Mouse (Mus musculus) heart, embryonic 13.5 days (tissue): Measurements from ENCODE around the gene Gpr171. TPM values are rescaled to one million over a fixed set of nuclear protein-coding genes. Genes with fewer than 3 reads are reported as not detected.
A peak's percentile ranks its signal among the peaks of the same experiment; 100 is the strongest.
"Not testable (repeated sequence)": the region's sequence is repeated elsewhere in the genome, so short reads cannot be mapped to it uniquely, and the experiment has no call there.

Experiments
- ATAC-seq: fragments of 200-750 bp; cut with Nextera tagmentation; 2 replicates; pipeline ENCODE4 v1.8.0; 2017; ENCODE audit warnings: moderate TSS enrichment; ENCODE audit not compliant: insufficient number of reproducible peaks, low FRiP score, low TSS enrichment; ENCODE audit errors: extremely low read depth
- H3K27ac ChIP-seq: fragments of 300-500 bp; sonication (generic); replicated peaks from 2 replicates; pipeline ENCODE4 v1.5.1; 2015; ENCODE audit warnings: moderate library complexity, mild to moderate bottlenecking, inconsistent platforms
- H3K27me3 ChIP-seq: fragments of 300-500 bp; sonication (generic); replicated peaks from 2 replicates; pipeline ENCODE4 v1.6.1; 2015; ENCODE audit warnings: mild to moderate bottlenecking, inconsistent platforms
- H3K36me3 ChIP-seq: fragments of 300-500 bp; sonication (generic); 2 replicates; pipeline ENCODE4 v1.6.1; 2015; ENCODE audit warnings: mild to moderate bottlenecking, inconsistent platforms
- H3K4me1 ChIP-seq: fragments of 300-500 bp; sonication (generic); 2 replicates; pipeline ENCODE4 v1.6.1; 2015; ENCODE audit warnings: inconsistent platforms
- H3K4me2 ChIP-seq: fragments of 300-500 bp; sonication (generic); 2 replicates; pipeline ENCODE4 v1.6.1; 2015; ENCODE audit warnings: inconsistent platforms, mild to moderate bottlenecking, moderate library complexity
- H3K4me3 ChIP-seq: fragments of 300-500 bp; sonication (generic); 2 replicates; pipeline ENCODE4 v1.5.1; 2015; ENCODE audit warnings: moderate library complexity, mild to moderate bottlenecking, inconsistent platforms
- H3K9ac ChIP-seq: fragments of 300-500 bp; sonication (generic); 2 replicates; pipeline ENCODE4 v1.6.1; 2015; ENCODE audit warnings: inconsistent platforms, mild to moderate bottlenecking, moderate library complexity
- H3K9me3 ChIP-seq: fragments of 300-500 bp; sonication (generic); 2 replicates; pipeline ENCODE4 v1.6.1; 2016; ENCODE audit warnings: inconsistent platforms
- WGBS: fragments of 180-500 bp; shearing (Covaris S2); methylation state at CpG from one replicate; pipeline ENCODE4 v1.1.7; 2015; ENCODE audit warnings: mixed read lengths; 5-methylcytosine and 5-hydroxymethylcytosine counted together
- polyA plus RNA-seq: library from polyadenylated mRNA; unstranded; fragments of >200 nt; fragmentation: Nextera tagmentation; extraction: Ambion mirVana; gene quantifications from 2 replicates; pipeline ENCODE4 v1.2.1, GENCODE M21; 2015

Gene Gpr171
- polyA plus RNA-seq, 1 experiment from 2014 or later = 0.66 TPM

DNA sequence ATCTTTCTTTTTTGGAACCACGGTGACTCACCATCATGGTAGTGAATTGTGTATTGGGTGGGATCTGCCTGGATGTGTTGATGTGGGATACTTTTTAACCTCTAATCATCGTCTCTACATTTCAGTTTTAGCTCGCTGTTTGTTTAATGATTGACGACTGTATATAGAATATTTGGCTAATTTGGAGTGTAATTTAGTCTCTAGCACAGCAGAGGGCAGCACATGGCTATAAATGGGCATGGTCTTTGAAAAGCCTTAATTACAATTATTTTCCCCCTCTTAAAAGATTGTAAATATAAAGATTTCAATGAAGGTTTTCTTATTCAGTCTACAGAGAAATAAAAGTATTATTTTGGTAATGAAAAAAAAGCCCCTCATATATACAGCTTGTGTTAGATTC is 24.3 kb downstream of the Gpr171 start:
- ATAC-seq = no peak
- H3K27me3 ChIP-seq = no peaks in the 10 kb centered on the region
- H3K4me2 ChIP-seq = no peak overlapping the region
- no peak overlapping the region for H3K4me3 ChIP-seq
- no peak overlapping the region for H3K9ac ChIP-seq
- H3K27ac ChIP-seq = no peak overlapping the region
- no peaks in the 10 kb centered on the region for H3K36me3 ChIP-seq
- WGBS = 48% methylated on average over 4 of the region's 4 CpGs
- H3K4me1 ChIP-seq = peaks cover 16% of the 10 kb centered on the region
- H3K9me3 ChIP-seq = no peaks in the 10 kb centered on the region

DNA sequence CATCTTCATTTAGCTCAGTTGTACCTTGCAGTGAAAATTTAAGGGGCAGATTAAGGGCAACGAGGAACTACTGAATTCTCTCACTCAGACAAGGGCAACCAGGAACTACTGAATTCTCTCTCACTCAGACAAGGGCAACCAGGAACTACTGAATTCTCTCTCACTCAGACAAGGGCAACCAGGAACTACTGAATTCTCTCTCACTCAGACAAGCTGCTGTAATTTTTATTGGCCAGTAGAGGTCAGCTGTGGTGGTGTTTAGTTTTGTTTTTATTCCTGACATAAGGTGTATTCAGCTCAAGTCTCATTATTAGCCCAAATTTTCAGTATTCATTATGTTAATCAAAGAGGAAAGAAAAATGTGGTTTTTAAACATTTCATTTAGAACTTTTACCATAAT is 32.5 kb downstream of the Gpr171 start:
- WGBS = 77% methylated on average over 1 of the region's 1 CpGs
- H3K4me1 ChIP-seq = peaks cover 14% of the 10 kb centered on the region; the same call in 1 of the 2 replicates
- ATAC-seq, H3K4me3 ChIP-seq, H3K4me2 ChIP-seq, H3K9ac ChIP-seq, H3K27ac ChIP-seq, H3K27me3 ChIP-seq, H3K36me3 ChIP-seq, H3K9me3 ChIP-seq: not testable (repeated sequence)

DNA sequence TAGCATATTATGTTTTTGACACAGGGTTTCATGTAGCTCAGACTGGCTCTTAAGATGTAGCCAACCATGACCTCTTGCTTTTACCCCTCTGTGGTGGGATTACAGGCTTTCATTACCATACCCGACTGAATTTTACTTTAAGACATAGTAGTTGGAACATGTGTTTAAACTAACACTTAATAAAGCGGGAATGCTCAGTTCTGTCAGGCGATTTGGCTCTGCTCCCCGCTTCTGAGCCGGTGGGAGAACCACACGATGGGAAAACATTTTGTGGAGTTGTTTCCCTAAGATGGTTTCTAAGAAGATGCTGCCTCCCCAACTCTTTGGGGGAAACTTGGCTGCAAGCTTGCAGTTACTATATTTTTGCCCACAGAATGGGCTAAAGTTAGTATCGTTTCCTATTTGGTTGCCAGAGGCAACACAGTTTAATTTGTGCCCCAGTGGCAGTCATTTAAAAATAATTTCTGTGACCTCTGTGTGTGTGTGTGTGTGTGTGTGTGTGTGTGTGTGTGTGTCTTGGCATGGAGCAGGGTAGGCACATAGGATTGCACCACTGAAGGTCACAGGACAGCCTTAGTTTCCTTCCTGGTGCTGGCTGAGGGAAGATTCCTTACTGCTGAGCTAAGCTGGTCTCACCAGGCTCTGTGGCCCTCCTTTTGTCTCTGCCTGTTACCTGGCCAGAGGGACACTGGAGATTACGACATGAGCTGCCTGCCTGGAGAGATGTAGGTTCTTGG is 34.9 kb downstream of the Gpr171 start:
- WGBS = 72% methylated on average over 8 of the region's 8 CpGs
- Histone ChIP-seq H3K4me2 (no peak overlapping the region), H3K4me1 (peaks cover 14% of the 10 kb centered on the region; the same call in 1 of the 2 replicates), H3K27me3 (no peaks in the 10 kb centered on the region), H3K9ac (no peak overlapping the region), H3K36me3 (no peaks in the 10 kb centered on the region; the same call in 1 of the 2 replicates), H3K4me3 (no peak overlapping the region), H3K27ac (no peak overlapping the region), H3K9me3 (no peaks in the 10 kb centered on the region)
- ATAC-seq = no peak

- H3K27ac ChIP-seq = no peak overlapping the region
- H3K36me3 ChIP-seq = no peaks in the 10 kb centered on the region; the same call in 1 of the 2 replicates
- H3K9me3 ChIP-seq = no peaks in the 10 kb centered on the region
- WGBS = 75% methylated on average over 3 of the region's 3 CpGs
- no peak overlapping the region for H3K4me3 ChIP-seq
- no peak for ATAC-seq
- H3K4me2 ChIP-seq = no peak overlapping the region
- no peak overlapping the region for H3K9ac ChIP-seq
- peaks cover 14% of the 10 kb centered on the region; the same call in 1 of the 2 replicates for H3K4me1 ChIP-seq
- no peaks in the 10 kb centered on the region for H3K27me3 ChIP-seq
Observed at GRCm38 (mm10) chr3:59065937-59066336, 35.7 kb downstream of the Gpr171 start.

DNA sequence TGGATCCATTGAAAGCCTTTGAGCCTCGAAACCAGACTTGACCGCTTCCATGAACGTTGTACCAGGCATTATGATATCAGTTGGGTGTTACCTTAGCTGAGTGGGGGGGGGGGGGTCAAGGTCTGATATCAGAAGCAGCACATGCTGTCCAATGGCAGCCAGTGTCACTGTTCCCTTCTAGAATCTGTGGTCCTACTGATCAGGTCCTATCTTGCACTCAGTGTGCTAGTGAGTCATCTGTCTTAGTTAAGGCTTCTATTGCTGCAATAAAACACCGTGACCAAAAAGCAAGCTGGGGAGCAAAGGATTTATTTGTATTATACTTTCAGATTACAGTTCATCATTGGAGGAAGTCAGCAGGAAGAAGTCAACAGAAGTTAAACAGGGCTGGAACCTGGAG is 38.2 kb downstream of the Gpr171 start:
- Histone ChIP-seq H3K27me3 (no peaks in the 10 kb centered on the region), H3K27ac (no peak overlapping the region), H3K9ac (no peak overlapping the region), H3K4me1 (peaks cover 21% of the 10 kb centered on the region), H3K4me3 (no peak overlapping the region), H3K36me3 (no peaks in the 10 kb centered on the region; the same call in 1 of the 2 replicates), H3K9me3 (no peaks in the 10 kb centered on the region), H3K4me2 (no peak overlapping the region)
- ATAC-seq = no peak
- 82% methylated on average over 4 of the region's 4 CpGs for WGBS

- Histone ChIP-seq H3K4me2 (no peak overlapping the region), H3K4me1 (peaks cover 21% of the 10 kb centered on the region), H3K9me3 (no peaks in the 10 kb centered on the region), H3K36me3 (no peaks in the 10 kb centered on the region), H3K9ac (no peak overlapping the region), H3K4me3 (no peak overlapping the region), H3K27me3 (no peaks in the 10 kb centered on the region), H3K27ac (no peak overlapping the region)
- 62% methylated on average over 5 of the region's 5 CpGs for WGBS
- ATAC-seq = no peak
Observed at GRCm38 (mm10) chr3:59062141-59062540, 39.5 kb downstream of the Gpr171 start.

- Histone ChIP-seq H3K9ac (no peak overlapping the region), H3K36me3 (no peaks in the 10 kb centered on the region), H3K9me3 (no peaks in the 10 kb centered on the region), H3K4me1 (peaks cover 12% of the 10 kb centered on the region), H3K4me2 (no peak overlapping the region), H3K27ac (no peak overlapping the region), H3K4me3 (no peak overlapping the region), H3K27me3 (no peaks in the 10 kb centered on the region)
- 71% methylated on average over 7 of the region's 7 CpGs for WGBS
- ATAC-seq = no peak
Observed at GRCm38 (mm10) chr3:59060131-59060530, 41.5 kb downstream of the Gpr171 start.

DNA sequence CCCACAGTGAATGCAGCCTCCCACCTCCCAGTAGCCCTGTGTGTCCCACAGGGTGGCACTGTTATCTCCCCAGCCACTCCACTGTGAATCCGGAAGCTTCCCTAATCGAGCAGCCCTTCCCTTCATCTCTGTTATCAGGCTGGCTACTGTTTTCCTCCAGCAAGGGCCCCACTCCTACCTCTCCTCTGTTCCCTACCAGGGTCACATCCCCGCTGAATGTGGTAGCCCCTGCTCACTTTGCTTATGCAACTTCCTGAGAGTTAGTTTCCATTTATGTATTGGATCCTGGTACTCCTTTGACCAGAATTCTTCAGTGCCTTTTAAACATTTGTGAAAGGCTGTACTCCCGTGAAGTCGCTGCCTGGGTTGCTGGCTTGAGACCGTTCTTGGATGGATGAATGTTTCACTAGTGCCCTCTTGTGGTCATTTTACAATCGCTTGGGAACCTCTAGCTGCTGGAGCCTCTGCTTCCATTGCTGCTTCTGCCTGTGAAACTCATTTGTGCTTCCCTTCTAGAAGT is 42.5 kb downstream of the Gpr171 start:
- Histone ChIP-seq H3K27ac (peak overlapping the region; percentile 39; the same call in 1 of the 2 replicates), H3K9me3 (no peaks in the 10 kb centered on the region), H3K36me3 (no peaks in the 10 kb centered on the region), H3K4me3 (peak overlapping the region; percentile 37), H3K27me3 (no peaks in the 10 kb centered on the region), H3K4me2 (peak overlapping the region; percentile 66), H3K4me1 (peaks cover 19% of the 10 kb centered on the region), H3K9ac (peak overlapping the region; percentile 68)
- ATAC-seq = peak; percentile 34; the same call in 1 of the 2 replicates
- WGBS = 0% methylated on average over 7 of the region's 7 CpGs

DNA sequence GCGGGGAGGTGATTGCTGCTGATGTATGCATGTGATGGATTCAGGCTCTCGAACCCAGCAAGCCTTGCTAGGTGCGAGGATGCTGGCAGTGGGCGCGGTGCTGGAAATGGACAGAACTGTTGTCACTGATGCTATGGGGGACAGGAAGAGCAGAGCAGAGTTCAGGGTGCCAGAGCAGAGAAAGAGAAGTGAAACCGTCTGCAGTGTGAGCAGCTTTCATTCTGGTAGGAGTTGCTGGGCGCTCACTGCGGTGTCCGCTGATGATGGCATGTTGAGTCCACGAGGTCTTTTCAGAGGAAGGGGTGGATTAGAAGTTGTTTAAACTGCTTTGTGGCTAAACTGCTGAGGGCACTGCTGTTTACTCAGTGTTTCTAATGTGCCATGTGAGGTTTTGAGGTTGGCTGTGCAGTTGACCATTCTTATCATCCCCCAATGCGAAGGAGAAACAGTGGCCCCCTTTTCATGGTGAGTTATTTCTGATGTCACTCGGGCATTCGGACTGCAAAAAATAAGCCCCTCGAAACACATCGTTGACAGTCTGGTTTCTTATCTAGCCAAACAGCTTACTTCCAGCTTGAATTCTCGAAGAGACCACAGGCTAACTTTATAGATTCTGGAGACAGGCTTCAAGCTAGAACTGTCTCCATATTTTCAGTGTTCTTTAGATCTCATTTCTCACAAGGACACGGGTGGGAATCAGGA is 46.6 kb downstream of the Gpr171 start:
- Histone ChIP-seq H3K27me3 (no peaks in the 10 kb centered on the region), H3K4me3 (no peak overlapping the region), H3K4me1 (peaks cover 19% of the 10 kb centered on the region), H3K36me3 (no peaks in the 10 kb centered on the region), H3K4me2 (0 out of 2 replicates have a peak overlapping the region, but pooled peaks have one; percentile 19), H3K27ac (no peak overlapping the region), H3K9ac (no peak overlapping the region), H3K9me3 (no peaks in the 10 kb centered on the region)
- no peak for ATAC-seq
- 52% methylated on average over 17 of the region's 17 CpGs for WGBS
